Mouse (Mus musculus): ENCODE measurements at regions not wholly inside any gene's neighbourhood (a gene's known extent, or its start where the extent isn't known, plus 50 kb on each side); places are given as distances from the start of the nearest gene placed in this dataset.

GRCm38 (mm10) chr4:87501791-87502190, 271.5 kb upstream of the Slc24a2 start:
- no peak for DNase-seq (ENCODE audit: low read depth, low spot score)

GRCm38 (mm10) chr4:87500441-87500840, 270.2 kb upstream of the Slc24a2 start:
- DNase-seq (ENCODE audit: low read depth, low spot score) = no peak

GRCm38 (mm10) chr4:87487798-87488197, 257.5 kb upstream of the Slc24a2 start:
- DNase-seq (ENCODE audit: low read depth, low spot score) = peak; percentile 64

- DNase-seq (ENCODE audit: low read depth, low spot score) = no peak
Observed at GRCm38 (mm10) chr4:87475537-87475936, 245.3 kb upstream of the Slc24a2 start.

- no peak for DNase-seq (ENCODE audit: low read depth, low spot score)
Observed at GRCm38 (mm10) chr4:87473331-87474039, 243.2 kb upstream of the Slc24a2 start.

GRCm38 (mm10) chr4:87472787-87473186, 242.5 kb upstream of the Slc24a2 start:
- peak; percentile 22 for DNase-seq (ENCODE audit: low read depth, low spot score)

- DNase-seq (ENCODE audit: low read depth, low spot score) = no peak
Observed at GRCm38 (mm10) chr4:87471385-87471784, 241.1 kb upstream of the Slc24a2 start.

GRCm38 (mm10) chr4:87467600-87467999, 237.3 kb upstream of the Slc24a2 start:
- no peak for DNase-seq (ENCODE audit: low read depth, low spot score)

GRCm38 (mm10) chr4:87467018-87467417, 236.7 kb upstream of the Slc24a2 start:
- DNase-seq (ENCODE audit: low read depth, low spot score) = no peak

- no peak for DNase-seq (ENCODE audit: low read depth, low spot score)
Observed at GRCm38 (mm10) chr4:87461181-87461912, 231.1 kb upstream of the Slc24a2 start.

- DNase-seq (ENCODE audit: low read depth, low spot score) = peak; percentile 53
Observed at GRCm38 (mm10) chr4:87455863-87456578, 225.7 kb upstream of the Slc24a2 start.

- DNase-seq (ENCODE audit: low read depth, low spot score) = no peak
Observed at GRCm38 (mm10) chr4:87452122-87452521, 221.8 kb upstream of the Slc24a2 start.

- DNase-seq (ENCODE audit: low read depth, low spot score) = no peak
Observed at GRCm38 (mm10) chr4:87451251-87451650, 221.0 kb upstream of the Slc24a2 start.

GRCm38 (mm10) chr4:87448338-87448737, 218.1 kb upstream of the Slc24a2 start:
- DNase-seq (ENCODE audit: low read depth, low spot score) = no peak

- DNase-seq (ENCODE audit: low read depth, low spot score) = no peak
Observed at GRCm38 (mm10) chr4:87446856-87447255, 216.6 kb upstream of the Slc24a2 start.

GRCm38 (mm10) chr4:87434136-87434535, 203.9 kb upstream of the Slc24a2 start:
- DNase-seq (ENCODE audit: low read depth, low spot score) = no peak

GRCm38 (mm10) chr4:87428374-87428773, 198.1 kb upstream of the Slc24a2 start:
- no peak for DNase-seq (ENCODE audit: low read depth, low spot score)

- DNase-seq (ENCODE audit: low read depth, low spot score) = no peak
Observed at GRCm38 (mm10) chr4:87424066-87424465, 193.8 kb upstream of the Slc24a2 start.

GRCm38 (mm10) chr4:87422588-87422987, 192.3 kb upstream of the Slc24a2 start:
- DNase-seq (ENCODE audit: low read depth, low spot score) = no peak

GRCm38 (mm10) chr4:87403354-87403753, 173.1 kb upstream of the Slc24a2 start:
- DNase-seq (ENCODE audit: low read depth, low spot score) = no peak

GRCm38 (mm10) chr4:87402173-87402556, 171.9 kb upstream of the Slc24a2 start:
- no peak for DNase-seq (ENCODE audit: low read depth, low spot score)
